Mouse (Mus musculus): ENCODE data around the gene Oasl2. TPM values are rescaled to one million over a fixed set of nuclear protein-coding genes. Genes with fewer than 3 reads are reported as not detected.
A peak's percentile ranks its signal among the peaks of the same experiment; 100 is the strongest.
"Not testable (repeated sequence)": the region's sequence is repeated elsewhere in the genome, so short reads cannot be mapped to it uniquely, and the experiment has no call there.

Gene Oasl2
- polyA plus RNA-seq, 1 experiment from 2014 or later, result 3.2 TPM

DNA sequence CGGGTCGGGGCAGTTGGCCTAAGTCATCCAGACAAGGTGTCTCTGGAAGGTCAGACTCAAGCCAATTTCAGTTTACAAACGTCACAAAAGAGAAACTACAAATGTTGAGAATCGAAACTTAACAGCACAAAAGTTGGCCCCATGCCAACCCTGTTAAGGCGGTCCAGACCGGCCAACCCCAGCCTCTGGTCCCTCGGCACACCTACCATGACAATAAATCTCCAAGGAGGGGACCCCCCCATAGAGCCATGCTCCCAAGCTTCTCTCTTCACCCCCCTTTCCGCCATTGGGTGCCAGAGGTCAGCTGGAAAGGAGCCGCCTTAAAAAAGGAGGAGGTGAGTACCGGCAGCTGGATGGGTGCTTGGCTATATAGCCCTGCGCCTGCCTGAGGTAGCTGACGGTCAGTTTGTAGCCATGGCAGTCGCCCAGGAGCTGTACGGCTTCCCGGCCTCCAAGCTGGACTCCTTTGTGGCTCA, 26.3 kb downstream of the Oasl2 start, which contains the start of gene Oasl1:
Gene Oasl1 (plus strand): TSS at position 243 of the 476 bp plus-strand sequence.
- no peak for ATAC-seq (ENCODE audit: low read depth)
- WGBS, result 35% methylated on average over 15 of the region's 15 CpGs
- H3K4me3 ChIP-seq (ENCODE audit: low read depth, low read length), result no peak within 1 kb of the TSS

GRCm38 (mm10) chr5:114926153-114926684, 29.5 kb downstream of the Oasl2 start:
- Histone ChIP-seq H3K36me3 (ENCODE audit: control insufficient read depth, insufficient read depth, low read length) (no peaks in the 10 kb centered on the region), H3K9me3 (ENCODE audit: control insufficient read depth, low read length) (no peaks in the 10 kb centered on the region), H3K27ac (ENCODE audit: low read depth, low read length) (no peak overlapping the region), H3K4me2 (ENCODE audit: low read depth, low read length) (no peak overlapping the region), H3K27me3 (ENCODE audit: control insufficient read depth, insufficient read depth, low read length) (no peaks in the 10 kb centered on the region), H3K9ac (replicated peaks; ENCODE audit: low read depth, low read length) (no peak overlapping the region), H3K4me3 (ENCODE audit: low read depth, low read length) (no peak overlapping the region), H3K4me1 (ENCODE audit: control insufficient read depth, insufficient read depth, low read length) (no peaks in the 10 kb centered on the region)
- 58% methylated on average over 1 of the region's 1 CpGs for WGBS
- ATAC-seq (ENCODE audit: low read depth), result no peak

More for the DNA sequence above, 26.3 kb downstream of the Oasl2 start, which contains the start of gene Oasl1:
- H3K36me3 ChIP-seq (ENCODE audit: control insufficient read depth, insufficient read depth, low read length), result no peaks in the 10 kb centered on the region
- H3K4me1 ChIP-seq (ENCODE audit: control insufficient read depth, insufficient read depth, low read length), result no peaks in the 10 kb centered on the region
- no peaks in the 10 kb centered on the region for H3K9me3 ChIP-seq (ENCODE audit: control insufficient read depth, low read length)
- H3K27ac ChIP-seq (ENCODE audit: low read depth, low read length), result no peak within 1 kb of the TSS
- peak within 1 kb of the TSS; percentile 9; the same call in 1 of the 2 replicates for H3K4me2 ChIP-seq (ENCODE audit: low read depth, low read length)
- no peaks in the 10 kb centered on the region for H3K27me3 ChIP-seq (ENCODE audit: control insufficient read depth, insufficient read depth, low read length)
- H3K9ac ChIP-seq (replicated peaks; ENCODE audit: low read depth, low read length), result no peak within 1 kb of the TSS

DNA sequence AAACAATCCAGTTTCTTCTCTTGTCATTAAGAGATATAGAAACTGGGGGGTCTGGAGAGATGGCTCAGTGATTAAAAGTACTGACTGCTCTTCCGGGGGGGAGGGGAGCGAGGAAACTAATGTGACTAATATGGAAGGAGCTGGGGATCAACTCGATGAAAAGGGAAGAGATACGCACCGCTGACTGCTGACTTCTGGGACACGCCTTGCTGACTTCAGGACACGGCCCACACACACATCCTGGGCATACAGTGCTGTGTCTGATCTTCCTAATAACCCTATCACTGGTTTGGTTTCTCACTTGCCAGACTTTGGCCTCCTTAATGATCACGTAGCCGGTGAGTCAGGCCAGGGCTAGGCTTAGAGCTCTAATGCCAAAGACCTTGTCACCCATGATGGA, 30.0 kb downstream of the Oasl2 start:
- H3K4me3 ChIP-seq (ENCODE audit: low read depth, low read length), result no peak overlapping the region
- no peak overlapping the region for H3K27ac ChIP-seq (ENCODE audit: low read depth, low read length)
- no peak for ATAC-seq (ENCODE audit: low read depth)
- H3K4me2 ChIP-seq (ENCODE audit: low read depth, low read length), result no peak overlapping the region
- H3K27me3 ChIP-seq (ENCODE audit: control insufficient read depth, insufficient read depth, low read length), result no peaks in the 10 kb centered on the region
- H3K9me3 ChIP-seq (ENCODE audit: control insufficient read depth, low read length), result no peaks in the 10 kb centered on the region
- no peaks in the 10 kb centered on the region for H3K36me3 ChIP-seq (ENCODE audit: control insufficient read depth, insufficient read depth, low read length)
- WGBS, result 92% methylated on average over 9 of the region's 9 CpGs
- no peaks in the 10 kb centered on the region for H3K4me1 ChIP-seq (ENCODE audit: control insufficient read depth, insufficient read depth, low read length)
- no peak overlapping the region for H3K9ac ChIP-seq (replicated peaks; ENCODE audit: low read depth, low read length)

GRCm38 (mm10) chr5:114931626-114932025, 34.9 kb downstream of the Oasl2 start:
- no peak overlapping the region for H3K4me2 ChIP-seq (ENCODE audit: low read depth, low read length)
- no peak for ATAC-seq (ENCODE audit: low read depth)
- H3K27ac ChIP-seq (ENCODE audit: low read depth, low read length), result no peak overlapping the region
- H3K9me3 ChIP-seq (ENCODE audit: control insufficient read depth, low read length), result no peaks in the 10 kb centered on the region
- H3K4me3 ChIP-seq (ENCODE audit: low read depth, low read length), result no peak overlapping the region
- H3K4me1 ChIP-seq (ENCODE audit: control insufficient read depth, insufficient read depth, low read length), result 0 out of 2 replicates have a peak, but pooled peaks cover 4% of the 10 kb centered on the region
- 63% methylated on average over 5 of the region's 5 CpGs for WGBS
- no peaks in the 10 kb centered on the region for H3K27me3 ChIP-seq (ENCODE audit: control insufficient read depth, insufficient read depth, low read length)
- H3K9ac ChIP-seq (replicated peaks; ENCODE audit: low read depth, low read length), result no peak overlapping the region
- no peaks in the 10 kb centered on the region for H3K36me3 ChIP-seq (ENCODE audit: control insufficient read depth, insufficient read depth, low read length)

DNA sequence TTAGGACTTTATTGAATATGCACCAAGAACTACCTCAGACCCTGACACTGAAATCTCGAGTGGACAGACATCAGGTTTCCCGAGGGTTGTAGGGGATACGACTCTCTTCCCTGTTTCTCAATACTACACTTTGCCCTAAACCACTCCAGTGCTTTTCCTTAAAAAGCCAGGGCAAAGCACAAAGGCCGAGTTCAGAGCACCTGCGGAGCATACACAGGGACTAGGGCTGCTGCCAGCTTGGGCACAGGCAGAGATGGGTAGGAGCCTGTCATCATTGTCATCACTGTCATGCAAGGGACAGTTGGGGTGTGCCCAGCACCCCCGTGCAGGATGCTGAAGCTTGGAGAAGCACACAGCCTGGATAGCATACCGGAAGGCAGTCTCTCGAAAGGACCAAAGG, 36.5 kb downstream of the Oasl2 start:
- no peak for ATAC-seq (ENCODE audit: low read depth)
- Histone ChIP-seq H3K9me3 (ENCODE audit: control insufficient read depth, low read length) (no peaks in the 10 kb centered on the region), H3K9ac (replicated peaks; ENCODE audit: low read depth, low read length) (no peak overlapping the region), H3K27me3 (ENCODE audit: control insufficient read depth, insufficient read depth, low read length) (no peaks in the 10 kb centered on the region), H3K27ac (ENCODE audit: low read depth, low read length) (no peak overlapping the region), H3K4me3 (ENCODE audit: low read depth, low read length) (no peak overlapping the region), H3K4me1 (ENCODE audit: control insufficient read depth, insufficient read depth, low read length) (0 out of 2 replicates have a peak, but pooled peaks cover 4% of the 10 kb centered on the region), H3K36me3 (ENCODE audit: control insufficient read depth, insufficient read depth, low read length) (no peaks in the 10 kb centered on the region), H3K4me2 (ENCODE audit: low read depth, low read length) (no peak overlapping the region)
- 87% methylated on average over 8 of the region's 8 CpGs for WGBS

DNA sequence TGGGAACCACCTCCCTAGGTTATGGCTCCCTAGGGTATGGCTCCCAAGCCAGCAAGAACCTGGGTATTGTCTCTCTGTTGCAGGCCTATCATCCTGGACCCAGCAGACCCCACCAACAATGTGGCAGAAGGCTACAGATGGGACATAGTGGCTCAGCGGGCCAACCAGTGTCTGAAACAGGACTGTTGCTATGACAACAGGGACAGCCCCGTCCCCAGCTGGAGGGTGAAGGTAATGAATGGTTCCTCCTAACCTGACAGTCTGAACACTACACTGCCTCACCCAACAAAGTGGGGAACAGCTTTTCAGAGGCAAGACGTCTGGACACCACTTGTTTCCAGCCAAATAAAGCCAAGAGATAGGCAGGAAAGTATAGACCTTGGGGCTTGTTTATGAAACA, 39.1 kb downstream of the Oasl2 start:
- H3K4me1 ChIP-seq (ENCODE audit: control insufficient read depth, insufficient read depth, low read length), result 0 out of 2 replicates have a peak, but pooled peaks cover 4% of the 10 kb centered on the region
- 6% methylated on average over 3 of the region's 3 CpGs for WGBS
- no peak overlapping the region for H3K27ac ChIP-seq (ENCODE audit: low read depth, low read length)
- no peaks in the 10 kb centered on the region for H3K27me3 ChIP-seq (ENCODE audit: control insufficient read depth, insufficient read depth, low read length)
- H3K9me3 ChIP-seq (ENCODE audit: control insufficient read depth, low read length), result no peaks in the 10 kb centered on the region
- H3K9ac ChIP-seq (replicated peaks; ENCODE audit: low read depth, low read length), result no peak overlapping the region
- ATAC-seq (ENCODE audit: low read depth), result no peak
- no peaks in the 10 kb centered on the region for H3K36me3 ChIP-seq (ENCODE audit: control insufficient read depth, insufficient read depth, low read length)
- H3K4me3 ChIP-seq (ENCODE audit: low read depth, low read length), result no peak overlapping the region
- H3K4me2 ChIP-seq (ENCODE audit: low read depth, low read length), result no peak overlapping the region

GRCm38 (mm10) chr5:114941138-114941537, 44.4 kb downstream of the Oasl2 start:
- H3K4me3 ChIP-seq (ENCODE audit: low read depth, low read length); H3K36me3 ChIP-seq (ENCODE audit: control insufficient read depth, insufficient read depth, low read length); H3K9ac ChIP-seq (replicated peaks; ENCODE audit: low read depth, low read length); H3K4me2 ChIP-seq (ENCODE audit: low read depth, low read length); H3K9me3 ChIP-seq (ENCODE audit: control insufficient read depth, low read length); H3K27ac ChIP-seq (ENCODE audit: low read depth, low read length); H3K4me1 ChIP-seq (ENCODE audit: control insufficient read depth, insufficient read depth, low read length); ATAC-seq (ENCODE audit: low read depth); H3K27me3 ChIP-seq (ENCODE audit: control insufficient read depth, insufficient read depth, low read length): not testable (repeated sequence)
- 64% methylated on average over 3 of the region's 3 CpGs for WGBS

DNA sequence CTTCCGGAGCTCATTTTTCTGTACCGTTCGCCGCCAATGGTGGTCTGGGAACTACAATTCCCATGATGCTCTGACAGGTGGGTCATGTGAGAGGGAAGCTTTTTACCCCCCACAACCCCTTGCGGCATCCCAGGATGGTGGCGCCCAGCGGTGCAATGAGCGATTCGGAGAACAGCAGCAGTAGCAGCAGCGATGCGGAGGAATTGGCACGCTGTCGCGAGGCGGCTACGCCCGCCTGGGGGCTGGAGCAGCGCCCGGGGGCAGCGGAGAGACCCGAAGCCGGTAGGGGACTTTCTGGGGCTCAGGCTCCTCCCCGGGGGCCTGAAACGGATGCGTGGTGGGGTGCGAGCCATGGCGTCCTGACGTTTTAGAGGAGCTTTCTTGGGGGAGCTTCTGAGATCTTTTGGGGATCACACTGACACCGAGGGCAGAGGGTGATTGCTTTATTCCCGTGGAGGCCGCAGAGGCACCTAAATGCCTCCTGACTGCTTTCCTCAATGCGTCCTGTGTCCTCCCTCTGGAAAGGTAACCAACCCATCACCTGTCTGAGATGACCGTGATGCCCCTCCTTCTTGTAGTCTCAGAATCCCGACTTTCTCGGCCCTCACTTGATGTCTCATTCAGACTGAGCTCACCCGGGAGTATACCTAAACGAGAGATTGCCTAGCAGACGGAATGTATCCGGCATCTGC, 45.5 kb downstream of the Oasl2 start, which contains the start of gene 2210016L21Rik:
Gene 2210016L21Rik (plus strand): TSS at position 85 of the 692 bp plus-strand sequence.
- Histone ChIP-seq H3K27me3 (ENCODE audit: control insufficient read depth, insufficient read depth, low read length) (no peaks in the 10 kb centered on the region), H3K4me1 (ENCODE audit: control insufficient read depth, insufficient read depth, low read length) (peaks cover 8% of the 10 kb centered on the region; the same call in 1 of the 2 replicates), H3K9me3 (ENCODE audit: control insufficient read depth, low read length) (no peaks in the 10 kb centered on the region), H3K4me2 (ENCODE audit: low read depth, low read length) (peak within 1 kb of the TSS; percentile 76), H3K9ac (replicated peaks; ENCODE audit: low read depth, low read length) (peak within 1 kb of the TSS; percentile 92), H3K4me3 (ENCODE audit: low read depth, low read length) (peak within 1 kb of the TSS; percentile 88), H3K27ac (ENCODE audit: low read depth, low read length) (peak within 1 kb of the TSS; percentile 90), H3K36me3 (ENCODE audit: control insufficient read depth, insufficient read depth, low read length) (peaks cover 16% of the 10 kb centered on the region)
- ATAC-seq (ENCODE audit: low read depth), result peak; percentile 94
- WGBS, result under 1% methylated on average over 39 of the region's 39 CpGs

- peak overlapping the region; percentile 88 for H3K4me3 ChIP-seq (ENCODE audit: low read depth, low read length)
- peaks cover 21% of the 10 kb centered on the region for H3K36me3 ChIP-seq (ENCODE audit: control insufficient read depth, insufficient read depth, low read length)
- H3K4me1 ChIP-seq (ENCODE audit: control insufficient read depth, insufficient read depth, low read length), result peaks cover 8% of the 10 kb centered on the region; the same call in 1 of the 2 replicates
- H3K27me3 ChIP-seq (ENCODE audit: control insufficient read depth, insufficient read depth, low read length), result no peaks in the 10 kb centered on the region
- no peaks in the 10 kb centered on the region for H3K9me3 ChIP-seq (ENCODE audit: control insufficient read depth, low read length)
- H3K4me2 ChIP-seq (ENCODE audit: low read depth, low read length), result peak overlapping the region; percentile 76
- no peak for ATAC-seq (ENCODE audit: low read depth)
- H3K9ac ChIP-seq (replicated peaks; ENCODE audit: low read depth, low read length), result peak overlapping the region; percentile 92
- WGBS, result 45% methylated on average over 4 of the region's 4 CpGs
- H3K27ac ChIP-seq (ENCODE audit: low read depth, low read length), result peak overlapping the region; percentile 90; the same call in 1 of the 2 replicates
These were observed 46.0 kb downstream of the Oasl2 start for GRCm38 (mm10) chr5:114942766-114943130.

All from neural tube, embryonic 14.5 days (tissue).